Mouse (Mus musculus) embryonic fibroblast, embryonic 13.5 days (primary cell): ENCODE data around the gene Lamtor2.

Experiments used
- CTCF ChIP-seq: IDR thresholded peaks from 2 replicates; pipeline ENCODE4 v1.5.1; 2011; ENCODE audit warnings: mild to moderate bottlenecking, control low read depth, low read length, moderate library complexity, borderline replicate concordance; ENCODE audit not compliant: insufficient read depth
- POLR2A ChIP-seq: IDR thresholded peaks from 2 replicates; pipeline ENCODE4 v1.6.1; 2011; ENCODE audit warnings: low read depth, mild to moderate bottlenecking, control low read depth, low read length, moderate library complexity

DNA sequence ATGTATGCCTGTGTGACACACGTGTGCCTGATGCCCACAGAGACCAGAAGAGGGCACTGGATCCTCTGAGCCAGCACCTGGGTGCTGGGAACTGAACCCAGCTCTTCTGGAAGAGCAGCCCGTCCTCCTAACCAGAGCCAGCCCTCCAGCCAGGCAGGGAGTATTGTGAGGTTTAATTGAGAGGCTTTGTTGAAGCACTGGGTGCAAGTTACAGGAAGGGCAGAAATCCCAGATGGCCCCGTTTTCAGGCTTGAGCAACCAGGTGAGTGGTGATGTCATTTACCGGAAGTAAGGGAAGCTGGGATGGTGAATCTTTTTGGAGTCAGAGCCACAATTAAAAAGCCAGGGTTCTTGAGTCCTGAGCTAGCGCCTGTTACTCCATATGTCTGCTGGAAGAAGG is 27.9 kb downstream of the Lamtor2 start:
- TF ChIP-seq CTCF = no peak
- no peak for TF ChIP-seq POLR2A
